Mouse (Mus musculus) spleen, postnatal 14 days (tissue): ENCODE results near the gene Lrrc8d.

ENCODE experiments used
- DNase-seq, 2 experiments: peaks; one replicate each; pipeline ENCODE4 v3.0.0; 2021 to 2022; ENCODE audit warnings: low spot score in 2 of 2

Gene Lrrc8d

GRCm38 (mm10) chr5:105764369-105764768 lies 64.6 kb downstream of the Lrrc8d start:
- no peak for DNase-seq

GRCm38 (mm10) chr5:105765386-105765785 lies 65.6 kb downstream of the Lrrc8d start:
- DNase-seq: no peak

GRCm38 (mm10) chr5:105776368-105776767 lies 76.6 kb downstream of the Lrrc8d start:
- DNase-seq: no peak

- no peak for DNase-seq
These were observed 77.3 kb downstream of the Lrrc8d start for GRCm38 (mm10) chr5:105776978-105777593.

GRCm38 (mm10) chr5:105777645-105778044 lies 77.9 kb downstream of the Lrrc8d start:
- DNase-seq: no peak

GRCm38 (mm10) chr5:105778189-105778588 lies 78.4 kb downstream of the Lrrc8d start:
- DNase-seq: no peak

GRCm38 (mm10) chr5:105778723-105779122 lies 79.0 kb downstream of the Lrrc8d start:
- no peak for DNase-seq

GRCm38 (mm10) chr5:105779331-105779730 lies 79.6 kb downstream of the Lrrc8d start:
- DNase-seq: no peak

- DNase-seq: no peak
These were observed 84.1 kb downstream of the Lrrc8d start for GRCm38 (mm10) chr5:105783848-105784247.

GRCm38 (mm10) chr5:105784724-105785123 lies 85.0 kb downstream of the Lrrc8d start:
- DNase-seq: no peak

GRCm38 (mm10) chr5:105787577-105787976 lies 87.8 kb downstream of the Lrrc8d start:
- DNase-seq: no peak

GRCm38 (mm10) chr5:105789801-105790200 lies 90.0 kb downstream of the Lrrc8d start:
- no peak for DNase-seq

- no peak for DNase-seq
These were observed 92.6 kb downstream of the Lrrc8d start for GRCm38 (mm10) chr5:105792331-105792801.

- DNase-seq: no peak
These were observed 93.2 kb downstream of the Lrrc8d start for GRCm38 (mm10) chr5:105792853-105793547.

GRCm38 (mm10) chr5:105793548-105793940 lies 93.8 kb downstream of the Lrrc8d start:
- DNase-seq: no peak

- DNase-seq: no peak
These were observed 98.7 kb downstream of the Lrrc8d start for GRCm38 (mm10) chr5:105798421-105798820.

- DNase-seq: no peak
These were observed 100.3 kb downstream of the Lrrc8d start for GRCm38 (mm10) chr5:105799850-105800635.

GRCm38 (mm10) chr5:105801031-105801529 lies 101.3 kb downstream of the Lrrc8d start:
- no peak for DNase-seq

GRCm38 (mm10) chr5:105805955-105806354 lies 106.2 kb downstream of the Lrrc8d start:
- DNase-seq: no peak

GRCm38 (mm10) chr5:105807461-105807860 lies 107.7 kb downstream of the Lrrc8d start:
- no peak for DNase-seq

GRCm38 (mm10) chr5:105809056-105809455 lies 109.3 kb downstream of the Lrrc8d start:
- no peak for DNase-seq

- no peak for DNase-seq
These were observed 113.3 kb downstream of the Lrrc8d start for GRCm38 (mm10) chr5:105813036-105813435.
